Mouse (Mus musculus) brown adipose tissue, adult 24 weeks (tissue): ENCODE results near the gene Fam120a. TPM values are rescaled to one million over a fixed set of nuclear protein-coding genes. Genes with fewer than 3 reads are reported as not detected.

Experiments used
- H3K27ac ChIP-seq: fragments of 200-500 bp; replicated peaks from 2 replicates; pipeline ENCODE4 v1.5.1; 2012; ENCODE audit warnings: low read depth, mild to moderate bottlenecking, low read length
- H3K4me1 ChIP-seq: fragments of 200-500 bp; 2 replicates; pipeline ENCODE4 v1.6.1; 2012; ENCODE audit warnings: low read length, mixed read lengths; ENCODE audit not compliant: control insufficient read depth, insufficient read depth, insufficient read length
- H3K4me3 ChIP-seq: fragments of 200-500 bp; 2 replicates; pipeline ENCODE4 v1.5.1; 2012; ENCODE audit warnings: low read depth, mild to moderate bottlenecking, low read length, moderate library complexity; ENCODE audit not compliant: insufficient read depth
- polyA plus RNA-seq: library from polyadenylated mRNA; stranded (reverse); fragments of >200 nt; gene quantifications from 2 replicates; pipeline ENCODE4 v1.2.4, GENCODE M21; 2012; ENCODE audit not compliant: missing spikeins, insufficient read depth, insufficient read length

Gene Fam120a
- polyA plus RNA-seq: 68.3 and 68.5 TPM in 2 replicates

DNA sequence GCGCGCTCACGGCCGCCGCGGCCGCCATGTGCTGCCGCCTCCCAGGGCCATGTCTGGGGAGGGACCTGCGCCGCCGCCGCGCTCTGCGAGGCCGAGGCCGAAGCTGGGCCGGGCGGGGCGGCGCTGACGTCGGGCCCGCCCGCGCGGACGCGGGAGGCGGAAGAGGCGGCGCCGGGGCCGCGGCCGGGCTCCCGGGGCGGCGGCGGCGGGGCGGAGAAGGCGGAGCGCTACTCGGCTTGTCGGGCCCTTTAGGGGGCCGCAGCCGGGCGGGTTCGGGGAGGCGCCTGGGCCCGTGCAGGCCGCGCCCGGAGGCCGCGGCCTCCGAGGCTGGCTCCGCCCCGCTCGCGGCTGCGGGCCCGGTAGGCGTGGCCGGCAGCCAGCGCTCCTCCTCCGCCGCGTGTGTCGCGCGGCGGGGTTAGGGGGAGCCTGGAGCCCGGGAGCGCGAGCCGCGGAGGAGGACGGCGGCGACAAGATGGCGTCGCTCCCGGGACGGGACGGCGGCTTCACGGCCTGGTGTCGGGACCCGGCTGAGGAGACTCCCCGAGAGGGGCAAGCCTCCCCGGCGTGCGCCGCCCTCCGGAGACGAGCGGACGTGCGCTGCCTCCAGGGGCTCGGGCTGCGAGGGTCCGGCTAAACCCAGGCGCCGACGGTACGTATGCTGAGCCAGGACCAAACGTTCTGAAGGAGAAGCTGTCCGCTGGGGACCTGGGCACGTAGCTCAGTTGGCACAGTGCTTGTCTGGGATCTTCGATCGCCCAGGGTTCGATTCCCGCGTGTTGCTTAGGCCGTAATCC, at the start of gene Fam120a:
Gene Fam120a (minus strand): TSS at position 62 of the 794 bp plus-strand sequence.
- Histone ChIP-seq H3K4me3 (peak within 1 kb of the TSS; percentile 95), H3K27ac (peak within 1 kb of the TSS; percentile 98), H3K4me1 (peaks cover 12% of the 10 kb centered on the region)

DNA sequence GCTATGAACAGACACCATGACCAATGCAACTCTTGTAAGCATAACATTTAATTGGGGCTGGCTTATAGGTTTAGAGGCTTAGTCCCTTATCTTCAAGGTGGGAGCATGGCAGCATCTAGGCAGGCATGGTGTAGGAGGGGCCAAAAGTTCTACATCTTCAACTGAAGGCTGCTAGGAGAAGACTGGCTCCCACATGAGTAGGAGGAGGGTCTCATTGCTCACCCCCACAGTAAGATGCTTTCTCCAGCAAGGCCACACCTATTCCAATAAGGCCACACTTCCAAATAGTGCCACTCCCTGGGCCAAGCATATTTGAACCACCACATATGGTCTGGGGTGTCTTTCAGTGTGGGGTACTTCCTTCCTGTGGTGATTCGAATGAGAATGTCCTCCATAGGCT, 49.6 kb upstream of the Fam120a start:
- no peak overlapping the region for H3K4me3 ChIP-seq
- H3K4me1 ChIP-seq: 0 out of 2 replicates have a peak, but pooled peaks cover 2% of the 10 kb centered on the region
- no peak overlapping the region for H3K27ac ChIP-seq

DNA sequence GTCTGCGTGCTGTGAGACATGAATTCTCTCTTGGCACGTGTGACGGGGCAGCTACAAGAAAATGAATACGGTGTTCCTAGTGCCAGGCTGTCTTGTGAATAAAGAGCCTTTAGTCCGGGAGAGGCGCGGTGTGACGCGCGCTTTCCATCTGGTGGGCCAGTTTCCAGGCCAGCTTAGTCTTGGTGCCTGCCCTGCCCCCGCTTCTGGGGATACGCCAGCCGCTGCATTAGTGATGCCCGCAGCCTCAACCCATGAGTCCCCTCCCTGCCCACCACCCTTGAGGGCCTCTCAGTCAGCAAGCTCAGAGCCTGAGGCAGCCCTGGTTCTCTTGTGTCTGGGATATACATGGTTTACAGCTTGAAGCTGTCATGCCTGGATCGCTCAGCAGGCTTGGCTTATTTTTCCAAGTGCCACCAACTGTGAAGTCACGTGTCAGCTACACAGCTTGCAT, 48.5 kb upstream of the Fam120a start:
- Histone ChIP-seq H3K4me3 (peak overlapping the region; percentile 35), H3K27ac (no peak overlapping the region), H3K4me1 (0 out of 2 replicates have a peak, but pooled peaks cover 2% of the 10 kb centered on the region)

DNA sequence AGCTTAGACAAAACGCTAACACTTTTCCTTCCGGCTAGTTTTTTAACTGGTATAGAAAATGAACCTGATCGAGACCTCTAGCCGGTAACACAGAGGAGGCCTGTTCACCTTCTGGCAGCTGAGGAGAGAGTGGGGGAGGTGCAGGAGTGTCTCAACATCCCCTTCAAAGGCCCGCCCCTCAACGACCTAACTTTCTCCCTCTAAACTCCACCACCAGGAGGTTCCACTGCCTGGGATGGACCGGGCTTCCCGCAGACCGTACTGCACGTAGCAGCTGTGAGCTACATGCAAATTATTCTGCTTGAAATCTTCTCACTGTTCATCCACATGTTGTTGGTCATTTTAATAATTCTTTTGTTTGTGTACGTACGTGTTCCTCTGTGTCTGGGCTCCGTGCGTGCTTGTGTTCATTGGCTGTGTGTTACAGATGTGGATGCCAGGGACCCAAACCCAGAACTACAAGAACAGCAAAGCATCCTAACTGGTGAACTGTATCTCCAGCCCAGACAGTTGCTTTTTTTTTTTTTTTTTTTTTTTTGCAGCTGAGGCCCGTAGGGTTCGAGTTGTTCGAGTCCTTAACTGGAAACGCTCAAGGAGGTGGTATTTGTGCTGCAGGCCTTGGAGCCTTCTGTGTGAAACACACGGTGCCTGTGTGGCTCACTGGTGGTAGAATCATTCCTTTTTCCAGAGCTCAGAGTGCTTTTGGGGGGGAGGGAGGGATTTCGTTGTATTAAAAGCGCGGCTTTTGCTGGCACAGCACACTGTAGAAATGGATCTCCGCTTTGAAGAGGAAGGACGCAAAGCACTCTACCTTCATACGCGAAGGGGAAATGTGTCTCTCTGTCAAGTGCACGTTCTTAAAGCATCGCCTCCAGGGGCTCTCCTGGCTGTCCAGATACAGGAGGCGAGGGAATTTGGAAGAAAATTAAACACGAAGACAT, 47.8 kb upstream of the Fam120a start:
- H3K27ac ChIP-seq: no peak overlapping the region
- H3K4me1 ChIP-seq: 0 out of 2 replicates have a peak, but pooled peaks cover 2% of the 10 kb centered on the region
- H3K4me3 ChIP-seq: peak overlapping the region; percentile 35

DNA sequence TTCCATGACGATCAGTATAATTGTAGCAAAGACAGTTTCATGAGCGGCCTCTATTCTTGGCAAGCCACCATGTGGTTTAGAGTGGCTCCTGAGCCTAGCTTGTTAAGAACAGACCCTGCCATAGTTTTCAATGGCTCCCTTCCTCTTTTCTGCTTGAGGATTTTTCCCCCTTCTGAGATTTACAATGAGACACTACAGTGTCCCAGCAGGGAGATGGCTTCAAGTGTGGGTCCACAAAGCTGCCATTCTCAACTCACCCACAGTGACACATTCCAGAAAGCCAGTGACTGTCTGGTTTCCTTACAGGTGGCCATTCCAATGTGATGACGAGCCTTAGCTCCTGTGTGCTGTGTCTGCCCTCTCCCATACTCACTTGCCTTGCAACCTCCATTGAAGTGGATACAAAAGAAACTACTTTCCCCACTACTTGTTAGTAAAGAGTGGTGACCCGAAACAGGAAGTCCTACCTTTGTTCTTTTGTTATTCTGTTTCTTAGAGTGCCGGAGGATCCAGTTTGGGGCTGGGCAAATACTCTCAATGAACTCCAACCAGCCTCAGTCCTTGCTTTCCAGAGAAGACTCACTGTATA, 45.5 kb upstream of the Fam120a start:
- Histone ChIP-seq H3K4me3 (no peak overlapping the region), H3K27ac (no peak overlapping the region), H3K4me1 (0 out of 2 replicates have a peak, but pooled peaks cover 2% of the 10 kb centered on the region)

GRCm38 (mm10) chr13:49001691-49002090, 33.9 kb upstream of the Fam120a start:
- Histone ChIP-seq H3K4me1 (no peaks in the 10 kb centered on the region), H3K27ac (no peak overlapping the region), H3K4me3 (no peak overlapping the region)

DNA sequence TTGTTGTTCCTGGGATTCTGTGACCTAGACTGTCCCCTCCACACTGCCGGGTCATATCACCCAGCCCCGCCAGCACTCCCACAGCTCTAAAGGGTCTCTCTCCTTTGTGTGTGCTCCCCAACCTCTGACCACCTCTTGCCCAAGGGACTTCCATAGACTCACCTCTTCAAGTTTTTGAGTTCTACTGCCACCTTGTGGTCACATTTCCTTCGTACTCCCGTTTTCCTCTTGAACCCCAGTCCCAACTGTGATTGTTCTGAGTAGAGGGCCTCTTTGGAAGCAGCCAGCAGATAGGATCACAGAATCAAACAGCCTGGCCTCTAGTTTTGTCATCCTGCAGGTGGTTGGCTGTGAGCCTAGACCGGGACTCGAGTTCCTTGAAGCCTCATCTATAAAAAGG, 30.8 kb upstream of the Fam120a start:
- Histone ChIP-seq H3K4me1 (no peaks in the 10 kb centered on the region), H3K4me3 (no peak overlapping the region), H3K27ac (no peak overlapping the region)

DNA sequence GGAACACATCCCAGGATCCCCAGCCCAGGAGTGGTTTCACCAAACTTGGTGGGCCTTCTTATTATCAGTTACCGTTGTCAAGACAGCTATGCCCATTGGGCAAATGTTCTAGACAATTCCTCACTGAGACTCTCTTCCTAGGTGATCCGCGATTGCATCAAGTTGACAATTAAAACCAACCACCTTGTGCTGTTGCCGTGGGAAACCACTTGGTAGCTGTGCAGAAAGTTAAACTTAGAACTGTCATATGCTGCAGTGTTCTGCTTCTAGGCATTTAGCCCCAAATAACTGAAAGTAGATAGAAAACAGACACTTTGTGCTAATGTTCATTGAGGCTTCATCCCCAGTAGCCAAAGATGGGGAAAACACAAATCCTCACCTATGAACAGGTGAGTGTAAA, 28.9 kb upstream of the Fam120a start:
- no peaks in the 10 kb centered on the region for H3K4me1 ChIP-seq
- no peak overlapping the region for H3K27ac ChIP-seq
- H3K4me3 ChIP-seq: no peak overlapping the region

- H3K4me3 ChIP-seq: no peak overlapping the region
- H3K27ac ChIP-seq: no peak overlapping the region
- no peaks in the 10 kb centered on the region for H3K4me1 ChIP-seq
Observed at GRCm38 (mm10) chr13:48994903-48995302, 27.1 kb upstream of the Fam120a start.

- Histone ChIP-seq H3K4me1 (no peaks in the 10 kb centered on the region), H3K4me3 (no peak overlapping the region), H3K27ac (no peak overlapping the region)
Observed at GRCm38 (mm10) chr13:48992914-48993313, 25.1 kb upstream of the Fam120a start.

- no peak overlapping the region for H3K27ac ChIP-seq
- H3K4me1 ChIP-seq: no peaks in the 10 kb centered on the region
- no peak overlapping the region for H3K4me3 ChIP-seq
Observed at GRCm38 (mm10) chr13:48990138-48990537, 22.3 kb upstream of the Fam120a start.

- H3K4me1 ChIP-seq: peaks cover 5% of the 10 kb centered on the region; the same call in 1 of the 2 replicates
- H3K4me3 ChIP-seq: no peak overlapping the region
- H3K27ac ChIP-seq: peak overlapping the region; percentile 74
Observed at GRCm38 (mm10) chr13:48982482-48983098, 14.8 kb upstream of the Fam120a start.

GRCm38 (mm10) chr13:48979069-48979468, 11.3 kb upstream of the Fam120a start:
- Histone ChIP-seq H3K4me1 (peaks cover 5% of the 10 kb centered on the region; the same call in 1 of the 2 replicates), H3K4me3 (no peak overlapping the region), H3K27ac (no peak overlapping the region)

GRCm38 (mm10) chr13:48977858-48978257, 10.0 kb upstream of the Fam120a start:
- Histone ChIP-seq H3K4me3 (peak overlapping the region; percentile 42; the same call in 1 of the 2 replicates), H3K27ac (peak overlapping the region; percentile 39; the same call in 1 of the 2 replicates), H3K4me1 (peaks cover 3% of the 10 kb centered on the region; the same call in 1 of the 2 replicates)
